Mouse (Mus musculus) embryo, embryonic 10 days (tissue): Measurements from ENCODE around the gene Nedd9.
"Not testable (repeated sequence)": the region's sequence is repeated elsewhere in the genome, so short reads cannot be mapped to it uniquely, and the experiment has no call there.

Source experiments
- DNase-seq: peaks from one replicate; pipeline ENCODE4 v3.0.0-alpha.2; 2015; ENCODE audit warnings: low spot score

The Nedd9 gene

DNA sequence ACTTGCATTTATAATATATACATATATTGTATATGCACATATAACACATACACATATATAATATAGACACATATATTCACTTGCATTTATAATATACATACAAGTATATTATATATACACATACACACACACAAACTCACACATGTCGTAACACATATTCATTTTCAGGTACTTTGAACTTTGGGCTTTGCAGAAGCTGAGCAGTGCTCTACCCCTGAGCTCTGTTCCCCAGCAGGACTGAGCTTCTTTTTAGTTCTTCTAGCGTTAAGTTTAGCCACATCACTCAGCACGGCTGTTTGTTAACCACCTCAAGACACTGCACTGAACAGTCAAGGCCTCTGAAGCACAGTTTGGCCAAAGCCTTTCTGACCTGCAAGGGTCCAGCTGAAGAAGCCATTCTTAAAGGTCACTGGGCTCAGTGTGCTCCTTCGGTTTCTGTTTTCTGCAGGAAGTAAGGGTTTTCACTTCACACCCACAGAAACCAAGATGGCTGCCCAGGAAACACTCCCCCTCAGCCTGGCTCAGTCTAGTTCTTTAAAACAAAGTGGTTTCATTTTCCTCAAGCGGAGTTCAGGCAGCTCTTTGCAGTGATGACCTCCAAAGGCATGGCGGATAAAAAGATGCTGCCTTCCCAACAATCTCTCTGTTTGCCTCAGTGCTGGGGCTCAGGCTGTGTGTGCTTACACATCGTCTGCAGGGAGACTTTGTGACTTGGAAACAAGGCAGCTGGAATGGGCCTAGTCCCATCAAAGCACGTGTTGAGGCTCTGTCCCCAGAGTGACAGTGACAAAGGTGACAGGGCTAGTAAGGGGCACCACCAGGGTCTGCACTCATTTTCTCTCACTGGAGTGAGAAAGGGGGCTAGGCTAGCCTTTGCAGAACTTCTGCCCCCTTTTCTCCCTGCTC, 114.4 kb downstream of the Nedd9 start:
- DNase-seq, result no peak

DNA sequence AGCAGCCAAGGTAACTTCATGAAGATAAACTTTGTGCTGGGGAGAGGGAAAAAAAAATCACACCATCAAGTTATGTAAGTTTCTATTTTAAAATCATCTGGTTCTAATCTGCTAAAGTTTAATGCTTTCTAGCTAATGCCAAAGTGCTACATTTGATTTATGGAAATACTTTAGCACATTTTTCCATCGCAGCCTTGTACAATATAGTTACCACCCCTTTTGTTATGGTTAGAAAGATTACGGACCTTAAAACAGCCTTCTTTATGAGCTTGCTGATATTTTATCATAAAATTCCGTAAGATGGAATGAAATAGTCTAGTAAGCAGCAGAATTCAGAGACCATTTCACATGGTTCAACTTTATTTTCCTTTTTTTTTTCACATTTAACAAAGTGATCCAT, 115.6 kb downstream of the Nedd9 start:
- no peak for DNase-seq

DNA sequence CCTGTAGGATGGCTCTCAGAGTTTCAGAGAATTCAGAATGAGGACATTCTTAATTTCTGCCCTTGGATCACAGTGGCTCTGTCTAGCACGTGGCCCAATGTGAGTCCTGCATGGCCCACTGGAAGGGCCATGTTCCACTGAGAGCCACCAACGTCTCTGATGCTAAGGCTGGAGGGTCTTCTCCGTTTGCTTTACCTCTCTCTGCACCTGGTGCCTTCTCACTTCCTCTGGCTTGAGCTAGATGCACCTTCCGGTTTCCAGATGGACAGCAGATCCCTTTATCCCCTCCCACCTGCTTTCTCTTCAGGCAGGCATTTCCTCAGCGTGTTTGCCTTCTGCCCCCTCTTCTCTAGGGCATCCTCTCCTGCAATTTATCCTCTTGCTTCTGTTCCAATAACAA, 118.5 kb downstream of the Nedd9 start:
- DNase-seq, result no peak

DNA sequence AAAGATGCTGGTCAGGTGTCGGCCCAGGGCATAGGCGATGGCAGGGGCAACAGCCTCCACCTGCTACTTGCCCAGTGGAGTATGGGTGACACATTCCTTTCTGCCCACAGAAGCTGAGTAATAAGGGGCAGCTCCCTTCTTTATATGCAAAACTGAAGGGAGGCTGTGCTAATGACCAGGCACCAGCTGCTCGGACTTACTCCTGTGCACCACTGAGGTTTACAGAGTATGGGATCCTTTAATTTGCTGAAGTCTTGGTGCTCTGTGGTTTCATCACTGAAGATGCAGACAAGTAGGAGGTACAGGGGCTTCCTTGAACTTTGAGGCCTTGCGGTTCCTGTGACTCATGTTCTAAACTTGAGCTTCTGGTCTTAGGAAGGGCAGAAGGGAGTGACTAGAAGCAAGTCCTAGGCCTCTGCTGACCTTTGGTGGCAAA, 120.0 kb downstream of the Nedd9 start:
- no peak for DNase-seq

DNA sequence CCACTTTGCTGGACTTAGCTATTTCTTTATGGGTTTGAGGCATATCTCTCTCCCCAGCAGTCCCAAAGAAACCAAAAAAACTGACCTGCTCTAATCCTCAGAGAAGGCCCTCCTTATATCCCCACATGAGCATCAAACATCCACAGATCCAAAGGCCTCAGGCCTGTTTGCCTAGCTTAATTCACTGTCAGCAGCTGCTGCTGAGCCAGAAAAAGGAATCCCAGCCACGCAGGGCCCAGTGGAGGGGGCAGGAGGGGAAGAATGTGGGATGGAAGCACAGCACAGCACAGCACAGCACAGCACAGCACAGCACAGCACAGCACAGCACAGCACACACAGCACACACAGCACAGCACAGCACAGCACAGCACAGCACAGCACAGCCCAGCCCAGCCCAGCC, 120.6 kb downstream of the Nedd9 start:
- not testable (repeated sequence) for DNase-seq

DNA sequence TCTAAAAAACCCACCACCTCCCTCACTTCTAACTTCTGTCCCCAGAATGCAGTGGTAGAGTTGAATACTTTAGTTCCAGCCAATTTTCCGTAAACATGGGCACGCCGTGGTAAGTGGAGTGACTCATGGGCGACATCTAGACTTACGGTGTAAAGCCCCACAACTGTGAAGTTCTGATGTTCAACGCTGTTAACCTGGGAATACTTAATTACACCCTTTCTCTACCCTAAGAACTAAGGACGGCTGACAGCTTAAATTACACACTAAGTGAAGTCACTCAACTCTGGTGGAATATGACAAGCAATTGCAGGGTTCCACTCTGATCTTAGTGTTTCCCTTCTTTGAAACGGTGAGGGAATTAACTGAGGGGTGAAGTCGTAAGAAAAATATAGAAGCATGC, 122.9 kb downstream of the Nedd9 start:
- DNase-seq, result no peak

DNA sequence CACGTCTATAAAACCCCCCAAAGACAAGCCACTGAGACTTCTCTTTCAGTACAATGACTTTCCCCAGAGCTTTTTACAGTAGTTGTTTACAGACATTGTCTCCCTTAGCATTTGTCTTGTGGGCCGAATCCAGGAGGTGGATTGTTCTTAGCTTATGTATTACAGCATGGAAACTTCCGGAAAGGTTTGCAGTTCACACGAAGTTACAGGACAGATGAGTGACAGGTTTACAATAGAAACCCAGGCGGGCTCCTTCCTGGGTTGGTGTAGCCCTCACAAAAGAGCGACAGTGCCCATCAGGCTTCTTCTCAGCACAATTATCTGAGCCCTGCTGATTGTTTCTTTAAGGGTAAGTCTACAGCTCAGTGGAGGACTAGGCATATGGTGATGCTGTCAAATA, 124.3 kb downstream of the Nedd9 start:
- no peak for DNase-seq

DNA sequence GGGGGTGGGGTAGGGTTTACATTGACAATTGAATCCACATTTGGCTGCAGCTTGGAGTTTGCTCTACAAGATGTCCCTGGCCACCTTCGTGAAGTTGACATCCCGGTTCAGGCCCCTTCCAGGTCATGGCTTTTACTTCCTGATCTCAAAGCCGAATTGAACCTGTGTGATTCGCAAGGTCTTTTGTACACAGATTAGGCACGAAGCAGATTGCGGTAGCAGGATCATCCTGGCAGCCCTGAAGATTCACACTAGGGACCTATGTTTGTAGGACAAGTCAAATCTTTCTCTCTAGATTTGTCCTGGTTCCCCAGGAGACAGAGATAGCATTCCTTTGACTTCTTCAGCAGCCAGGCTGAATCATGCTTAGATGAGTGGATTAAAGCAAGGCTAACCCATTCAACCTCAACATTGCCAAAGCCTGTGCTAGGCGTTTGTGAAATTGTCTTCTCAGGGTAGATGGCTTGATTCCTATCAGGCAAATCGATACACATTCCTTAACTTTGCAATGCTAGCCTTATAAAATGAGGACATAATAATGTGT, 126.8 kb downstream of the Nedd9 start:
- peak; percentile 48 for DNase-seq

DNA sequence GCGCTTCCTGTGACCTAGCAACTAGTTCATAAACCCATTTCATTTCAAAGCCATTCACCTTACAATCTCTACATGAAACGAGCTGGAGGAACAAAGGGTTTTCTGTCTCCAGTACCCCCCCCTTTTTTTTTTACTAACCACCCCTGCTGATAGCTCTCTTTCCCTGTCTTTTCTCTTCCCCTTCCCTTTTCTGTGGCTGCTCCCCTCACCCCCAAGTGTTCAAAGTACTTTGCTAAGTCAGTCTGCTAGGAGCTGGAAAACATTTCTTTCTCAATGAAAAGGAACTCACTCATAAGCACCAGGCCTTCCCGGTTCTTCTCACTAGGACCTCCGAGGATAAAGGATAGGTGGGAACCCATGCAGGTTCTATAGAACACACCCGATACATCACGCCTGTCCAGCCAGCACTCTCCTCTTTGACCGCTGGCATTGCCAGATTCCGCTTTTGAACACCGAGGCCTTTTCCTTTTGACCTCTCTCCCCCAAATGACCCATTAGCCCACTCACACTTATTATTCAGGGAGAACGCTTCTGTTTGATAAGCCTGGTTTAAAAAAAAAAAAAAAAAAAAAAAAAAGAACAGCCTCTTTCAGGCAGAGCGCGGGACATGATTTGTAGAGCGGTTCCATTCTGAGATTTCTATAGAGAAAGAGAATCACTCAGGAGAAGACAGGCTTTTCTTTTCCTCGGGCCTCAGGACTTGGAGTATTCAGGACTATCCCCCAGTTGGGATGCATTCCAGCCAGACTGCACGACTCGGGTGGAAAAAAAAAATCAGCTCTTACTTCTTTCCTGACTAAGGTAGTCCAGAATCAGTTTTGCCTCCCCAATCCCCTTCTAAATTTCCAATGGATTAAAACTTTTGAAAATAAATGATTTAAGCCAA, 127.6 kb downstream of the Nedd9 start:
- DNase-seq, result peak; percentile 78

DNA sequence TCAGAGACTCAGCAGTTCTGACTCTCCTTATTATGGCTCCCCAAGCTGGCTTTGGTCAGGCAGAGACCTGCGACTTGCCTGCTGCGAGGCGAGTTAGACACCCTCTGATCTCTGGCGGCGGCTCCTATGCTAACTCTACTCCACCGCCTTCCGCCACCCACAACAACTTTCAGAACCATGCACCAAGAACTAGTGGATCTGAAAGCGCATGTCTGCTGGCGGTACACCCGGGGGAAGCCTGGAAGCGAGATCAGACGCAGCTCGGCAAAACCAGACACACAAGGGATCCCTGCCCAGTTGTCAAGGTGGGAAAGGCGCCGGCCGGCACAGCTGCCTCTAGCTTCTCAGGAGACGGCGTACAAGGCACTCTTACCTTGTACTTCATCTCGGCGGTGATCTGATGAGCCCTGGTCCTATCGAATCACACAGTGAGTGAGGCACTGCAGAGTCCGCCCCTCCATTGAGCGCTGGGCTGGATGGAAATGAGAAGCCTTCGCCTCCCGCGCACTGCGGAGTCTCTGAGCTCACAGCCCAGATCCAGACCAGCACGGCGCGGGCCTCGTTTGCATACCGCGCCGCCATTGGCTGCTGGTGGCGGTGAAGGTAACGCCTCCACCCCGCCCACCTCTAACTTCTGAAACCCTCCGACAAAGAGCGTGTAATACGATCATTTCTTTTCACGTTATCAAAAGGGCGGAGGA, 128.5 kb downstream of the Nedd9 start:
- DNase-seq, result peak; percentile 98

DNA sequence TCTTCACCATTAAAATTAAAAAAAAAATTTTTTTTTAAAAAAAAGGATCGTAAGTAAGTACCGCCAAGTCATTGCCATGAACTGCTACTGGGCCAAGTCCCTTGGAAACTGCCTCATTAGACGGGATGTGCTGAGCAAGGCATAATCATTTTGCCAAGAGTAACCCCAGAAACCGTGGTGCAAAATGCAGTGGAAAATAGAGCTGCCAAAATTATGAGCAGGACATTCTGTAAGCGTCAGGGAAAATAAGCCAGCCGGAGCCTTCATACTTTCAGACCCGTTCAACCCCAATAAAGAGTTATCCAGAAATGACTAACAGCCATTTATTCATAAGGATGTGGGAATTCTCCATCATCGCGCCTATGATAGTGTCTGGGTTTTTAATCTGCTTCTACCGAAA, 129.2 kb downstream of the Nedd9 start:
- no peak for DNase-seq

DNA sequence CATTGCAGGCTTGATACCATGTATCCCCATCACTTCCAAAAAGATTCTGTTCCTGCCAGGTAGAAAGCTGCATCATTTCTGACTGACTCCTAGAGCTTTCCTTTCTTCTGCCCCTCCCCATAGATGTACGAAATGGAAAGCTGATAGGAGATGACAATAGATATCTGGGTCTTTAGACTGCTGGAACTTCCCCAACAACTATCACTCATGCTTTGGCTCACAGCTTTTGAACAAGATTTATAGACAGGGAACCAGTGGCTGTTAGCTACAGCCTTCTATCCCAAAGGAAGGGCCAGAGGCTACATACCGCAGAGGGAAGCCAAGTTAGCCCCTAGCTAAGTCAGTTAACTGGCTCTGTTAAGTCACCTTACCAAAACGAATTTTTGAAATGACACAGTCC, 129.6 kb downstream of the Nedd9 start:
- DNase-seq, result no peak

DNA sequence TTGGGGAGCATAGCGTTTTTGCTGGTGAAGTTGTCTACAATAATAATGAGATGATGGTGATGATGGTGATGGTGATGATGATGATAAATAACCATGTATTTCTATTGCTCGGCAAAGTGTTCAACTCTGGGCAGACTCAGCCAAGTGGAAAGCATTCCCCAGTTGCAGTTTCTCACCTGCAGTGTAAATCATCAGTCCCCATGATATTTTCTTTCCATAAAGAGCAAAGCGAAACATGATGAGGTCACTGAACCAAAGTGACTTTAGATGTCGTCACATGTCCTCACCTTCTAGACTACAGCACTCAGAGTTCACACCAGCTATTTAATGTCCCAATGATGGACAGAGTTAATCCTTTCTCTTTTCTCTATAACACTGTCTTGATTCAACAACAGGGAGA, 130.0 kb downstream of the Nedd9 start:
- no peak for DNase-seq

DNA sequence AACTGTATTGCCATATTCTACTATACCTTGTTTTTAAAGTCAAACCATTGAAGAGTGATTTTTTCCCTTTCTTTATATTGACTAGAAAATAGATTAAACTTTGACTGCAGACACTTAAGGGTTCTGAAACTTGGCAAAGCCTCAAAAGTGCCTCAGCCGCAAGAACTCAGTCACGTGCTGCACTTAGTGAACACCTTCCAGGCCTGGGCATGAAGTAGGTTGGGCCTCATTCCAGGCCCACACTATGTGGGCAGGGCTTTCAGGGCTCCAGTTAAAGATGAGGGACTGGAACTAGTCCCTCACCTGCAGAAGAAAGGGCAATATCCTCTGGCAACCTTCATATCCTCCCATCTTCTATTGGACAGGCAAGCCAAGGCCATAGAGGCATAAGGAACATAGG, 131.6 kb downstream of the Nedd9 start:
- no peak for DNase-seq

DNA sequence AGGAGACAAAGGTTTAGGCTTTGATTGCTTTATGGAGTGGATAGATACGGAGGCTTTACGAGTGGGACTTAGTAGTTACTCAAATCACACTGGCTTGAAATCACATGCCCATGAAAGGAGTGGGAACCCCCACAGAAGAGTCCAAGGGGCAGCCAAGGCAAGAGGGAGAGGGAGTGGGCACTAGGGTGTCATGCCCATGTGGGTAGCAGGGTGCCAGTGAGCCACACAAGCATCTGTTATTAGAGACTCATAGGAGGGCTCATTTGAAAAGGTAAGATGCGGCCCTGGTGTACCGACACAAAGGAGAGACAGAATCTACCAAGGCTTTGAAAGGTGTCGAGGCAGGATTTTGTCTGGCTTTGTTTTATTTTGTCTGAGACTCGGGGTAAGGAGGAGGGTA, 132.6 kb downstream of the Nedd9 start:
- no peak for DNase-seq

DNA sequence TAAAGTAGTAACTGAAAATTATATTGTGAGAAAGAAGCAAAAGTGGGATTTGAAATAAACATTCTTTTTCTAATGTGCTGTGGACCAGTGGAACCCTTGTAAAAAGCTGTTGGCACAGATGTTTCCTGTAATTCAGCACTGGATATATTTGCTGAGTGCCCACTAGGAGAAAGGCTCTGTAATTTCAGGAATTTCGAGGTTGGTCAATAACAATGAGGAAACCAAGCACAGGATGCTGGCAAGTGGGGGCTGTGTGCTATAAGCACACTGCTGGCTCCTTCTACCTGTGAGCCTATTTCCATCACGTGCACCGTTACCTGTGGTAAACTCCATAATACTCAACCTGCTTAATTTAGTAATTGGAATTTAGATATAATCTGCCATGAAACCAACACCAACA, 133.5 kb downstream of the Nedd9 start:
- no peak for DNase-seq

DNA sequence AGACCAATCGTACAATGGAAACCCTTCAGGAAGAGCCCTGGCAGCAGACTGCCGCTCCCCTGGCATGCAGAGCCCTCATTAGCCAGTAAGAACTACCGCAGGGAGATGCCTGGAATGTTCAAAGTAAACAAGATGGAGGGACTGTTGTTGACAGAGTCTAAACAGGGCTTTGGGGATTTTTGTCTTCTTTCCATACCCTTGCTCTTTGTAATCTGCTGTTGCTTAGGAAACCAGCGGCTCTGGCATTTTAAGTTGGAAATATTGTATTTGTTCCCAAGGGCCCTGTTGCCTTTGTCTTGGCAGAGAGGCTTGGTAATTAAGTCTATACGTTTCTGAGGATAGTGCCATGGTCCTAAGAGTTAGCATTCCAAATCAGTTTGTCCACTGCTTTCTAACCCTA, 134.8 kb downstream of the Nedd9 start:
- no peak for DNase-seq

DNA sequence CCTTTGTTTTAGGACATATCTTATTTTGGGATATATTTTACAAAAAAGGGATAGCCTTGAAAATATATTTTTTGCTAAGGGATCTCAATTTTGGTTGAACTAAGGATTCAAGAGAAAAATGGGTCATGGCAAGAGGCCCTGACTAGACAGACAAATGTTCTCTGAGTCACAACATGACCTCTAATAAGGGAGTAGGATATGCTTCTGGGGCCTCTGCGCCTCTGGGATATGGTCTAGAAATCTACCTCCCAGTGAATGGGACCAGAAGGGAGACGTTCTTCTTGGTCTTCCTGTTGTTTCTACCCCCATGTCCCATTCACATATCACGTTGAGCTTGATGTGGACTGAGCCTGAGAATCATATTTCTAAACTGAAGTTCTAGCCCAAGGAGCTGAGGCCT, 136.6 kb downstream of the Nedd9 start:
- DNase-seq, result no peak

DNA sequence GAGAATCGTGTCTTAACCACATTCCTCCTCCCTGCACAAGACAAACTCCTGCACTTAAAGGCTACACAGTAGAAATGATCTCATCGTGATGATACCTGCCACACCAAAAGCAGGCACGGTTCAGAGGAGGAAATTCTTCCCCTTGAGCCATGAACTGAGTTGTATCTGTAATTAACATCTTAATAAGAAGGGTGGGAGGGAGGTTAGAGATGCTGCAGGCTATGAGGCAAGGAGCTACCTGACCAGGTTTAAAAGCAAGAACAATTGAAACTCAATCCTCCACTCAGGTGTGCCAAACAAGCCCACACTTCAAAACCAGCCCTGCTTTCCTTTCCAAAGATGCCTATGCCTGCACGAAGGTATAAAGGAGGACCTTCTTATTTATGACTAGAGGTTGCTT, 137.4 kb downstream of the Nedd9 start:
- no peak for DNase-seq

DNA sequence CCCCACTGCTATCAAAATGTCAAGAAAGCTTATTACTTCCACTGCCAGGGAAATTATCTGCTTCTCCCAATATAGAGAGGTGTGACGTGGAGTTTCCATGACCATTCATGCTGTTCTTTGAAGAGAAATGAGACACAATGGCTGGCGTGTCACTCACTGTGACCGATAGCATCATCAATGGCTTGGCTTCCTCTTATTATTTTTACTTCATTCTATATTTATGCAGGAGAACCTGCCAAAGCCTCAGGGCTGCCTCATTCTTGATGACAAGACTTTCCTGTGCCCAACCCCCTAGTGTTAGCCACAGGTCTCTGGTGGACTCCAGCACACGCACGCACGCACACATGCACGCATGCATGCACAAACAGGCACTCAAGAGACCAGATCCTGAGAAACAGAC, 141.4 kb downstream of the Nedd9 start:
- no peak for DNase-seq

DNA sequence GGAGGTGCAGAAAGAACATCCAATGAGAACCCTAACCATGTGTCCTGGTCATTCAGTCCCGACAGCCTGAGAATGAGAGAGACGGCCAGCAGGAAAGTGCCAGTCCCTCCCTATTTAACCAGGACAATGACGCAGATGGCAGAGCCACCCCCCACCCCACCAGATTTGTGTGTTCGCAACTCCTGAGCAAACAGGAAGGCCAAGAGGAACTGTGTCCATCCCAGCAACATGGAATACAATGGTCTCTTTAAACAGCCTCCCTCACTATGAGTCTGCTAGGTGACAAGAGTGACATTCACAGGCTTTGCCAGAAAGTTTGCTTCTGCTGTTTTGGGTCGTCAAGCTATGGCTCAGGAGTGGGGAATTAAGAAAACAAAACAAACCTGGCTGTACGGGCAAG, 141.9 kb downstream of the Nedd9 start:
- DNase-seq, result no peak

DNA sequence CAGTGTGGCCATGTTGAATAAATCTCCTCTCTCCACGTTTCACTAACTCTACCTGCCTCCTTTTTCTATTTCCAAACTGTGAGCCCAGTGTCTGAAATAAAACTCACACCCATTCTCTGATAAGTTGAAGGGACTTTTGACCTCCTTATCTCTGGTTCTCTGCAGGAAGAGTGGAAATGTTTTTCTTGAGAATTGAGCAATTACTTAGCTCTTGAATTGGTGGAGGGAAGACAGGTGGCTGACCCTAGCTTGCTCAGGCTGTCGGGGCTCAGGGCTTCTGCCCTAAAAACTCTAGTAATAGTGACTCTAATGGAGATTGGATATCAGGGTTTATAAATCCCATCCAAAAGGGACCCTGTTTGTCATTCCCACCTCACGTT, 143.3 kb downstream of the Nedd9 start:
- DNase-seq, result no peak
